Mouse (Mus musculus): ENCODE data around the gene Wdr38.

Wdr38 gene

DNA sequence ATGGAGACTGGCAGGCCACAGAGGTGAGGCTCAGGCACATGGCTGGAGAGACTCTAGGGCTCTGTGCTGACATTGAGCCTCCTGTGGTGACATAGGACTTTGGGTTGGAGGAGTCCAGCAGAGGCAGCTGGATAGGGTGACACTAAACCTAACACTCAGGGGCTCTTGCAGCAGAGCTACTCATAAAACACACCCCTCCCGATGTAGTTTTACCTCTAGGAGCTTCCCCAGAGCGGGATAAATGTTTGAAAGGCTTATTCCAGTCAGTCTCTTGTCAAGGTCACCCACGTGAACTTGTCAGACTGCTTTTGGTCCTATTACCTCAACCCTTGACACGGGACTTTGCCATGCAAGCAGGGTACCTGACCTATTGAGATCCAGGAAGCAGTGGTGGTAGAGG is 2.1 kb downstream of the Wdr38 start:
- DNase-seq: no peak

DNA sequence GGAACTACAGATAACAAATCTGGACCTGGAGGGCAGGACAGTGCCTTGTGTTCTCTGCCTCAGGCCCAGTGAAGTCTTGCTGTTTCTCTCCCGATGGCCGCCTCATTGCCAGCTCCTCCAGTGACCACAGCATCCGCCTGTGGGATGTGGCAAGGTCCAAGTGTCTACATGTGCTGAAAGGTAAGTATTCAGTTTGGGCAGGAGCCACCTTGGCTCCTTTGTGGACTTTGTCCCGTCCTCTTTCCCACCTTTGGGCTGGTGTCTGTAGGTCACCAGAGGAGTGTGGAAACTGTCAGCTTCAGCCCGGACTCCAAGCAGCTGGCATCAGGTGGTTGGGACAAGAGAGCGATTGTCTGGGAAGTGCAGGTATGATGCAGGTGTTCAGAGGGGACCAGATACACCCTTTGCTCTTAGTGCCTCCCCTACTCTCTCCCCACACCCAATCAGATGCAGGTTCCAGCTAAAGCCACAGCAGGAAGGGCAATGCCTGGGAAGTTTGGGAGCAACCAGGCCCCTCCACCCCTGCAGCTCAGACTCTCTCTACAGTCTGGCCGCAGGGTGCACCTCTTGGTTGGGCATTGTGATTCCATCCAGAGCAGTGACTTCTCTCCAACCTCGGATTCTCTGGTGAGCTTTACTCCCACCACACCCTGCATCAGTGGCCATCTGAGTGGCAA is 2.8 kb downstream of the Wdr38 start:
- DNase-seq: no peak

DNA sequence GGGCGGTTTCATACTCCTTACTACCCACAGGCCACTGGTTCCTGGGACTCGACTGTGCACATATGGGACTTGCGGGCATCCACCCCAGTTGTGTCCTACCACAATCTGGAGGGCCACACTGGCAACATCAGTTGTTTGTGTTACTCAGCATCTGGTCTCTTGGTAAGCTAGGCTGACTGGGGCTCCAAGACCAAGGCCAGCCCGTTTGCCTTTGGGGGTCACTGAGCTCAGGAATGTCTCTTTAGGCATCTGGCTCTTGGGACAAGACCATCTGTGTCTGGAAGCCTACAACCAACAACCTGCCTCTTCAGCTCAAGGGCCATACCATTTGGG is 3.3 kb downstream of the Wdr38 start:
- no peak for DNase-seq

DNA sequence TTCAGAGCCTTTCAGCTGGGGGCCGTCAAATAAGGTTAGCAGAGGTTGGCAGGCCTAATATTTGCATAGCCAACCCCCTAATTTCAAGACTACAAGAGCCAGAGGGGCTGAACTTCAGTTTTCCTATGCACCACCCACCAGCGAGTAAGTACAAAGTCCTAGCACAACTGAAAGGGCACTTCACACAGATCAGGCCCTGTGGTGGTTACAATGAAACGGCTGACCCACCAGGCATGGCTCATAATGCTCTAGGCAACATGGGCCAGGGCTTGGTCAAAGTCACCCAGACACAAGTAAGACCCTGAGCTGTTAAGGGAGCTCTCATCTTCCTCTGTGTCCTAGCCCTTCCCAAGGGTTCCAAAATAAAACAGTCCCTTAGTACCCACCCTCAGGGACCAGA is 4.6 kb downstream of the Wdr38 start:
- DNase-seq: no peak

DNA sequence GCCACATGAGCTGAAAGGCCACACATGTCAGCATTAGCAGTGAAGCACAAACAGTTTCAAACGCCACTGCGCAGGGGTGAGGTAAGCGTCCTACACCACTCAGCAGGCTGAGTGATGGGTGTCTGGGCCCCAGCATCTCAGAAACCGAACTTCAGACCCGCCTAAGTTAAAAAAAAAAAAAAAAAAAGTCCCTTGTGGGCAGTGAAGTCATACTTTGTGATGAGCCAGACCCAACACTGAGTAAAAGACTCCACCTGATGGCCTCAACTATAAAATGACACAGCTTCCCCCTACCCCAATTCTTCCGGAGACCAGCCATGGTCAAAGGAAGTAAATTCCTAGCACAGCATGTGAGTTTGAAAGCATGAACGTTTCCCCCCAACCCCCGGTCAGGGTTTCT is 5.8 kb downstream of the Wdr38 start:
- DNase-seq: no peak

DNA sequence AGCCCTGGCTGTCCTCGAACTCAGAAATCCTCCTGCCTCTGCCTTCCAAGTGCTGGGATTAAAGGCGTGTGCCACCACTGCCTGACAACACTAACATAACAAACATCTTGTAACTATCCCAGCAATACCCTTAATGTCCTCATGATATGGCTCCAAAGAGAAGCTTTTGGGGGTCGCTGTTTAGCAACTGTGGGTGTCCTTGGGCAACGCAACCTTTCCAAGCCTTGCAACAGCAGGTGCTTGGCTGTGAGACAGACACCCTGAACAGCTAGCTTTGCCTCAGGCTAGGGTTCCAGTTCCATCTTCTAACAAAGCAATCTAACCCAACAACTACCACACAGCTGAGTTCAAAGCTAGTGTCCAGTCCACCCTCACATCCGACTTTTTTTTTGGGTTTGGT is 6.2 kb downstream of the Wdr38 start:
- DNase-seq: peak; percentile 20

DNA sequence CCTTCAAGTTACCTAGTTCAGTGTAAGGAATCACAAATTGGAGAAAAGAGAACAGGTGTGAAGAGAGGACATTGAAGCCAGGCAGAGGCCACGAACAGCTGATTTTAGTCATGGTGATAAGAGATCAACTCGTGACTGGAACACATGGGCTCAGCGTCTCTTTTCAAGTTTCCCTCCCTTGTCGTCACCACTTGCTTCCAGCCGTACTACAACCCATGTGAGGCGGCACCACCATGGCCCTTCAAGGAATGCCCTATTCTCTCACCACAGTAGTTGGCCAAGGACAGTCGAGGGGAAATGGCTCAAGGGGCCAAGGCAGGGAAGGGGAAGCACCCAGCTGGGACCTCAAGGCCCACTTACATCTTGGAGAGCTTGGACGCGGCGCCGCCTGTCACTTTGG is 7.1 kb downstream of the Wdr38 start:
- peak; percentile 47 for DNase-seq

DNA sequence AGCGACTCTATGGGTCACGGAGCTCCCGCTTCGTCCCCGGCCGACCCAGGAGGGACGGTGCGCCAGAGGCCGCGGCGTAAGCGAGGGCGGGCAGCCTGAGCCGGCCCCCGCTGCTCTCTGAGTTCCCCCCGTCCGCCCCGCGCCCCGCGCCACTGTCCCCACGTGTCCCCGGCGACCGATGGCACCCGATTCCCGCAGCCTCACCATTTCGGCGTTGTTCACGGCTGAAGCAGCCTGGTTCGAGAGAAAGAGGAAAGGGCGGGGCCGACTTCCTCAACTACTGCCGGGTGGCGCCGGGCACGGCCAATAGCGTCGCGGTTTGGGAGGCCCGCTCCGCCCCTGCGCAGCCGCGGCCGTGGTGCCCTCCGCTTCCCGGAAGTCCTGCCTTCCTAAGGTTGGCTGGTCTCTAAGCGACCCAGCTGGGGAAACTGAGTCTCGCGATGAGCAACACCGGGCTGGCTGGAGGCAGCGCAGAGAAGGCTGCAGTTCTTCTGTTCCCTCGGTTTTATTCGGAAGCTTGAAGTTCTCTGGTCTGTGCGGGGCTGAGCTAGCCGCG is 7.7 kb downstream of the Wdr38 start, which contains the start of gene Arpc5l:
Gene Arpc5l, plus strand, starts transcription at position 469 of the 556 bp plus-strand sequence.
- DNase-seq: peak; percentile 89

DNA sequence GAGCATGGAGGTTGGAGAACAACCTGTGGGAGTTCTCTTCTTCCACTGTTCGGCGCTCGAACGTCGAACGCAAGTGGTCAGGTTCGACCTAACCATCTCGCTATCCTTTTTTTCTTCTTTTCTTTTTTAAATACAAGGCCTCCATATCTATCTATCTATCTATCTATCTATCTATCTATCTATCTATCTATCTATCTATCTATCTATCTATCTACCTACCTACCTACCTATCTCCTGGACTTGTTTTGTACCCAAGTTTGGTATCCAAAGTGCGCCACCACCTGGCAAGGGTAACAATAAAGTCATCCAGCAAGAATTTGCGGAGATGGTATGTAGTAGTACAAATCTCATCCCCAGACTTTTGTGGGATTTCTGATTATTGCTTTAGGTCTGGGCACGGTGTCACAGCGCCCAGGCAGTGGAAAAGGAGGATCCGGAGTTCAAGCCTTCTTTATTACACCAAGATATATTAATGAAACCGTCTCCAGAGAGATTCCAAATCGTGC is 8.4 kb downstream of the Wdr38 start, which contains the start of gene Rpl35:
Gene Rpl35, minus strand, starts transcription at position 51 of the 506 bp plus-strand sequence.
- peak; percentile 23 for DNase-seq

DNA sequence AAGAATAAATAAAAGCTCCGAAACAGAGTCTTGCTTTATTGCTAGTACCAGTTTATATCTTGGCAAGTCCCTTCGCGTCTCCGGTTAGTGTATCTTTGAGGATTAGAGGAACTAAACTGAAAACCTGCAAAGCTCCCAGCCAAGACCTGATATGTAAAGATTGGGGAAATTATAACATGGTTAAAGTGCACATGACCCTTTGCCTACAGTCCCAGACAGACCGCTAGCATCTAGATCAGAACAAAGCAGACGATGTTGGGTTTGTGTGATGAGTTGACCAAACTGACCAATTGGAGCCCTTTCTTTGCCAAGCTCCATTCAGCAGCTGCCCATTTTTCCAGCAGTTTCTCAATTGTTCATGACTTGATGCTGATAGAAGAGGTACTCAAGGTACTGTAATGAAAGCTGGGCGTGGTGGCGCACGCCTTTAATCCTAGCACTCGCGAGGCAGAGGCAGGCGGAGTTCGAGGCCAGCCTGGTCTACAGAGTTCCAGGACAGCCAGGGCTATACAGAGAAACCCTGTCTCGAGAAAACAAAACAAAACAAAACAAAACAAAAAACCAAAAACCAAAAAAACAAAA is 9.0 kb downstream of the Wdr38 start:
- DNase-seq: peak; percentile 36

DNA sequence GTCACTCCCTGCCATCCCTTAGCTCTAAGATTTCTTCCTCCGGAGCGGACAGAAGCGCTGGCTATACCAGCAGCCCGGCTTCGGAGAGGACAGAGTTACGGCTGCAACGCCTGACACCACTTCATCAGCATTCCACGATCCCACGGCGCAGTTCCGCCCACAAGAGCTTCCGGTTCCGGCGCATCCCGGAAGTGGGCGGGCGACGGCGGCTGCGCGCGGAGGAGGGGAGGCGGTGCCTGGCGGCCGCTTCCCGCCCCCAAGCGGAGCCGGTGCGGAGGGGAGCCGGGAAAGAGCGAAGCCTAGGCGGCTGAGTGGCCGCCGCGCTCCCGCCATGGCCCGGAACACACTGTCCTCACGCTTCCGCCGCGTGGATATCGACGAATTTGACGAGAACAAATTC is 10.6 kb downstream of the Wdr38 start:
- DNase-seq: peak; percentile 92

DNA sequence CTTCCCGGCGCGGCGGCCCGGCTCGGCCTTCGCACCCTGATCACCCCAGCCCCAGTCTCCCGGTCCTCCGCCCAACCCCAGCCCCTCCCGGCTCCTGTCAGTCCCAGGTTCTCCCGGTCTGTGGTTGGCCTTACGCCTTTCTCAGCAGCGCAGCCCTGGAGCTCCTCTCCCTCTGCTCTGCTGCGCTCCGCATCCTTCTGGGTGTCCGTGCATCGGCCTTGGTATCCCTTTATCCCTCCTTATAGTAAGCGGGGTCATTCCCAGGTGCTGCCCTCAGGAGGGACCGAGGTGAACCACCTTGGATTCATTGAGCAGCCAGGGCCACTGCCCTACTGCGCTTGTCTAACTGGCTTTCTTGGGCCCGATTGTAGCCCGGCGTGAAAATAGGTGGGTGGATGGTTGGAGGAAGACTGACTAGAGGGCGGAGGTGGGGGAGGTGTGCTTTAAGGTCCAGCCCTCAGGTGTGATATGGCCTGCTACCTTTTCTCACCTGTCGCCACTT is 11.1 kb downstream of the Wdr38 start:
- DNase-seq: no peak

DNA sequence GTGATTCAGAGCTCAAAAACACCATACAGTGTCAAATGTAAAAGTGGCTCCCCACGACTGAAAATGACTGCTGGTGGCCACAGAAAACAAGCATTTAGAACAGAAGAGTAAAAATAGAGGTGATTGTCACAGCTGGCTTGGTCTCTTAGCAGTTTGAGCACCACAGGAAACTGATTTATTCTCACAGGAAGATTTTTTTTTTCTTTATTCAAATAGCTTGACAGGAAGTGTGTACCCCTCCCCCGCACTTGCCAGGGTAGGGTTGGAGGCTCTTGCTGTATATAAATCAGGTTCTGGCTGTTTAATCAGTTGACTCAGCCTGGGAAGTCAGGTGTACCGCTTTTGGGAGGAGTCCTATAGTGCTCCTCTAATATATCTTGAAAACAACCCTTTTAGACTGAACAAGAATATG is 11.7 kb downstream of the Wdr38 start:
- DNase-seq: peak; percentile 42

DNA sequence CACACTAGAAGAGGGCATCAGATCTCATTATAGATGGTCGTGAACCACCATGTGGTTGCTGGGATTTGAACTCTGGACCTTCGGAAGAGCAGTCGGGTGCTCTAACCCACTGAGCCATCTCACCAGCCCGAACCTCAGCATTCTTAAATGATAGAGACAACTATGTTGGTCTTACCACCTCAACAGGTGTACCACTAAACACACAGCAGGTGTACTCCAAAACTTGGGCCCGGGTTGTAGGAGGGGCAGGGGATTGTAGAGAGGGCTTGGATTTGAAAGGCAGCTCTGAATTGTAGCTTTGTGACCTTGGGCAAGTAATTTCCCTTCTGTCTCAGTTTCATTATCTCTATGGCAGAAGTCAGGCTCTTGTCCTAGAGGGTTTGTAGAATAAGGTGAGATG is 12.9 kb downstream of the Wdr38 start:
- DNase-seq: peak; percentile 13

DNA sequence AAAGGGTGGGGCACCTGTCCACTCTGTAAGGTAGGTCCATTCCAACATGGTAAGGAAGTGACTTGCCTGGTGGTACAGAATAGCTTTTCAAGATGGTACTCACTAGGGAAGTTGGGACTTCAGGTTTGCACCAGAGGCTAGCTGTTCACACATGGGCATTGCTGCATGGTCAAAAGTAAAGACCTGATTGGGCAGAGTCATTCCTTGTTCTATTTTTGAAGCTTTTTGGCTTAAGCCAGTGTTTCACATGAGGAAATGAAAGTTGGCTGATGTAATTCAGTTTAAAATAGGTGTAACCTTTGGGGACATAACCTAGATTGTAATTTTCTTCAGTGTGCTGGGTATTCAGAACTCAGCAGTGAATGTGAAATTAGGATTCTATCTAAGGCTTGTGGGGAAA is 14.0 kb downstream of the Wdr38 start:
- no peak for DNase-seq

DNA sequence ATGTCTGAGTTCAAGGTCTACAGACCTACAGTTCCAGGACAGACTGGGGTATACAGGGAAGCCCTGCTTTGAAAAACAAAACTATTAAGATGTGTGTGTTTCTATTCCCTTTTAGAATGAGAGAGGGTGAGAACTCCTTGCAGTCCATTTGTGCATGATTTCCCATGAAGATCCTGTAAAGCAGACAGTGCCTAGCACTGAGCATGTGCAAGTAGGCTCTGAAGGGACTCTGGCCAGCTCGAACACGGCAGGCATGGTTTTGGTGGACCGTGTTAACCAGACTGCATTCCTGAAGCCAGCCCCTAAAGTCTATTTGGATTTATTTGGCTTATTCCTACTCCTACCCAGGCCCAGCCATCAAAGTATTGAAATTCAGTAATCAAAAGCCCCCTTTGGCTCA is 14.7 kb downstream of the Wdr38 start:
- DNase-seq: no peak

DNA sequence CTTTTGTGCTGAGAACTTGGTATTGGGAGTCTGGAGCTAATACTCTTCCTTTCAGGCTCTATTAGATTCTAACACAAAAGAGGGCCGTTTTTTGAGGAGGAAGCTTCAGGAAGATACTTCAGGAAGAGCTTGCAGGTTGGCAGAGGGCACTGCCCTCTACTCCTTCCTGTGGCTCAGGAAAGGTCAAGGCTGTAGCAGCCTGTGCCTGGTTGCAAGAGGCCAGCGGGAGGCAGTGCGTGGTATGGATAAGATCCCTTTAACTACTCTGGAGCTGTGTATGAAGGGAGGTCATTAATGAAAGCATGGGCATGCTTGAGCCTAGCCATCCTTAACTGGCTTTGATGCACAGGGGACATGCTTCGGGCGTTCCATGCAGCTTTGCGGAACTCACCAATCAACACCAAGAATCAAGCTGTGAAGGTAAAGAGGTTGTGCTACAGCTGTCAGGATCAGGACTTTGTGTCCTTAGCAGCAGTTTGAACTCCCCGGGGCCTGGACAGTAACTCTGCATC is 15.5 kb downstream of the Wdr38 start:
- DNase-seq: no peak

DNA sequence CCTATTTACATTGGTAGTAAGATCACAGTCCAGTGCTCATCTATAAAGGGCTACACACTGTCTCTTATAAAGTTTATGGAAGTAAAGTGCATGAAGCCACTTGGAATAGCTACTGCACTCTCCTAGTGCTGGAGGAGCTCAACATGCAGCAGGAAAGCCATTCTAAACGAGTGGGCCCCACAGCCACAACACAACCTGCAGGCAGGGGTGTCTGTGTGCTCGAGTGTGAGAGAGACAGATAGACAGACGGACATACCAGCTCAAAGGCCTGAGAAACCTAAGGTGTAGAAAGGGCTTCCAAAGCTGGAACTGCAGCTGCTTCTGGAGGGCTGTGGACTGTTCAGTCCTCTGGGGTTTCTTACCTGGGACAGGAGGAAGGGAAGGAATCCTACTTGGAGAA is 19.3 kb downstream of the Wdr38 start:
- DNase-seq: no peak

DNA sequence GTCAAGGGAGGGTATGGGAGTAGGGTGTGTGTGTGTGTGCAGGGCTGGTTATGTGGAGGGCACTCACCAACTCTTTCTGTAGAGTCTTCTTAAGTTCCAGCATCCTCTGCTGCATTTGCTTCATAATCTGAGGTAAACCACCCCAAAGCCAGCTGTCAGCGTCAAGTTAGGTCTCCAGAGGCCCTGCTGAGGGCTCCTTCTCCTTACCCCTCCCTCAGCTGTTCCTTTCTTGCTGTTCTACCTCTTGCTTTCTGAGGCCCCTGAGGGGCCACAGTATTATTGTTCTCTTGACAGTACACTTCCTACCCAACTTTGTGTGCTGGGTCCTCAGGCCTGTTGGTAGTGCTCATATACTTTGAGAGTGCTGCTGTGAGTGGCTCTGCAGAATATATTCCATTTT is 22.7 kb downstream of the Wdr38 start:
- DNase-seq: no peak

DNA sequence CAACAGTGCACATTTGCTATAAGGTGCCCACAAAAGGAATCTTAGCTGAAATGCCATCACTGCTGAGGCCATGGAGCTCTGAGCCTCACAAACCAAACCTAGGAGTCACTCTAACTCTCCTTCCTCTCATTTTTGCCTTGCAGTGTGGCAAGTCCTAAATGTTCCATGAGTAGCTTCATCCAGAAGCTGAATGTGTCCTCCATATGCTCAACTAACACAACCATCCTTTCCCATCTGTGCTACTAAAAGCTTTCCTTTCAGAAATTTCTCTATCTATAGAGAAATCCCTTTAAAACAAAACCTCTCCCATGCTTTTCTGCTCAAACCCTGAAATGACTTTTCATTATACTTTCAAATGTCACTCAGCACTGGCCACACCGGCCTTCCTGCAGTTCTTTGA is 34.3 kb downstream of the Wdr38 start:
- DNase-seq: no peak

DNA sequence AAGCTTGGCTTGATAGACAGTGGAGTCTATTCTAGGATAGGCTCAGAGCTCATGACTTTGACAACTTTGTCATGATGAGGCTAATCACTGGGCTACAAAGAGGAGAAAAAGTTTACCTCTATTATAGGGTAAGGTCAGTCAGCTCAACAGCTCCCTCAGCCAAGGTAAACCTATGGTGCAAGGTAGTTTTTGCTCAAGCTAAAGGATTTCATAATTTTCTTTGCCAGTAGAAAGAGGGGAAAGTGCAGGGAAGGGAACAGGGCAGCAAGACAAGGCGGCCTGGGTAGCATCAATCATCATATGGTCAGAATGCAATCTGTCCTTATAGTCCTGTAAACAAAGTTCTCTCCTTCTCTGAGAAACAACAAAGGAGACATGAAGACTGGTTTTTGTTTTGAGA is 42.9 kb downstream of the Wdr38 start:
- DNase-seq: no peak

DNA sequence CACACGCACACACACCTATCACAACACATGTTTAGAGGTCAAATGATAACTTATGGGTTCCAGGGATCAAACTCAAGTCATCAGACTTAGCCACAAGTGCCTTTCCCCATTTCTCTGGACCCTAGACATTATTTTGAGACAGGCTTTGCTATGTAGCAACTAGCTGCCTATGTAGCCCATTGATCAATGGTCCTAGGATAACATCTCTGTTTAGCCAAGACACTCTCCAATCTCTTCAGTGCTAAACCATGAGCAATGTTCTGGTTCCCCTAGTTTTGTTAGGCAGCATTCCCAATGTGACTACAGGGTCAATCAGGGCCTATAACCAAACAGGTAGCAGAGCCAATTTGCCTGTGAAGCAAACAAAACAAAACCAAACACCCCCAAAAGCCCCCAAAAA is 51.2 kb downstream of the Wdr38 start:
- no peak for DNase-seq
